Mouse (Mus musculus): ENCODE data around the gene Cobl.

- TF ChIP-seq POLR2A (IDR thresholded peaks at IDR 0.05; ENCODE audit: borderline replicate concordance, insufficient read depth, low read length) (no peak), CTCF (IDR thresholded peaks at IDR 0.05; ENCODE audit: borderline replicate concordance, insufficient read depth, low read depth, low read length) (no peak)
Measured at GRCm38 (mm10) chr11:12435018-12435417, 29.7 kb downstream of the Cobl start.

All from cerebellum, adult 2 months (tissue).